Mouse (Mus musculus) limb, embryonic 11.5 days (tissue): Measurements from ENCODE around the gene Phkb. TPM values are rescaled to one million over a fixed set of nuclear protein-coding genes. Genes with fewer than 3 reads are reported as not detected.

Experiments used
- ATAC-seq: fragments of 200-750 bp; cut with Nextera tagmentation; 2 replicates; pipeline ENCODE4 v1.8.0; 2017; ENCODE audit warnings: low read depth; ENCODE audit not compliant: insufficient number of reproducible peaks, low FRiP score, low TSS enrichment
- DNase-seq: peaks from one replicate; pipeline ENCODE4 v3.0.0-alpha.2; 2015; ENCODE audit warnings: low spot score
- H3K27ac ChIP-seq: fragments of 300-500 bp; sonication (generic); replicated peaks from 2 replicates; pipeline ENCODE4 v1.5.1; 2014; ENCODE audit warnings: low read depth, mild to moderate bottlenecking, low read length
- H3K27me3 ChIP-seq: fragments of 300-500 bp; sonication (generic); 2 replicates; pipeline ENCODE4 v1.6.1; 2014; ENCODE audit warnings: mild to moderate bottlenecking, low read length, mixed read lengths; ENCODE audit not compliant: control insufficient read depth, insufficient read depth
- H3K36me3 ChIP-seq: fragments of 300-500 bp; sonication (generic); 2 replicates; pipeline ENCODE4 v1.6.1; 2014; ENCODE audit warnings: mild to moderate bottlenecking, low read length, moderate library complexity, mixed read lengths; ENCODE audit not compliant: control insufficient read depth, insufficient read depth
- H3K4me1 ChIP-seq: fragments of 300-500 bp; sonication (generic); 2 replicates; pipeline ENCODE4 v1.6.1; 2014; ENCODE audit warnings: low read length, mixed read lengths; ENCODE audit not compliant: control insufficient read depth, insufficient read depth
- H3K4me2 ChIP-seq: fragments of 300-500 bp; sonication (generic); 2 replicates; pipeline ENCODE4 v1.6.1; 2014; ENCODE audit warnings: low read depth, mild to moderate bottlenecking, moderate library complexity; ENCODE audit not compliant: severe bottlenecking
- H3K4me3 ChIP-seq: fragments of 300-500 bp; sonication (generic); 2 replicates; pipeline ENCODE4 v1.5.1; 2014; ENCODE audit warnings: low read depth, low read length
- H3K9ac ChIP-seq: fragments of 300-500 bp; sonication (generic); 2 replicates; pipeline ENCODE4 v1.6.1; 2014; ENCODE audit warnings: mild to moderate bottlenecking, low read length
- H3K9me3 ChIP-seq: fragments of 300-500 bp; sonication (generic); 2 replicates; pipeline ENCODE4 v1.6.1; 2016; ENCODE audit warnings: low read length; ENCODE audit not compliant: control insufficient read depth
- WGBS: fragments of 180-500 bp; shearing (Covaris S2); extraction: QIAGEN DNeasy Blood & Tissue Kit; methylation state at CpG from one replicate; pipeline ENCODE4 v1.1.7; 2014; 5-methylcytosine and 5-hydroxymethylcytosine counted together
- polyA plus RNA-seq: library from polyadenylated mRNA; unstranded; fragments of >200 nt; fragmentation: Nextera tagmentation; extraction: Ambion mirVana; gene quantifications from 2 replicates; pipeline ENCODE4 v1.2.1, GENCODE M21; 2014

Gene Phkb
- polyA plus RNA-seq, 1 experiment from 2014 or later: 55.8 TPM

DNA sequence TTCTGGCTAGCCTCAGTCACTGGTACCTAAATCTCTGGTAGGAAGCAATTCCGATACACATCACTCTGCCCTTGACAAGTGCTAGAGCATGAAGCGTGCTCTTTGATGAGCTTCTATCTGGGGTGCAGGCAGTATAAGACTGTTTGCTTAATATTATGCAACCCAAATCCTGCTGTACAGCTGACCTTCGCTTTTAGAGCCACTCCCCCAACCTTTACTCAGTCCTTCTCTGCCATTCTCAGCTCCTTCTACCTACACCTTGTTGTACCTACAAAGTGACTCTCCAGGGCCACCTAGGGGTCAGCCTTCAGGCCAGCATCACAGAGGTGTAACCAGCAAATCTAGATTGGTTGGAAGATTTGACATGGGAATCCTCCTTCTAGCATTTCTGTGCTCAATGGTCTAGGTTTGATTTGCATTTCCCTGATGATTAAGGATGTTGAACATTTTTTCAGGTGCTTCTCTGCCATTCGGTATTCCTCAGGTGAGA, 136.9 kb downstream of the Phkb start:
- no peak overlapping the region for H3K27ac ChIP-seq
- DNase-seq (no peak), ATAC-seq (no peak)
- no peak overlapping the region for H3K4me3 ChIP-seq
- H3K9me3 ChIP-seq: no peaks in the 10 kb centered on the region
- H3K36me3 ChIP-seq: no peaks in the 10 kb centered on the region
- H3K4me1 ChIP-seq: no peaks in the 10 kb centered on the region
- no peak overlapping the region for H3K4me2 ChIP-seq
- no peak overlapping the region for H3K9ac ChIP-seq
- 96% methylated on average over 4 of the region's 4 CpGs for WGBS
- H3K27me3 ChIP-seq: no peaks in the 10 kb centered on the region

DNA sequence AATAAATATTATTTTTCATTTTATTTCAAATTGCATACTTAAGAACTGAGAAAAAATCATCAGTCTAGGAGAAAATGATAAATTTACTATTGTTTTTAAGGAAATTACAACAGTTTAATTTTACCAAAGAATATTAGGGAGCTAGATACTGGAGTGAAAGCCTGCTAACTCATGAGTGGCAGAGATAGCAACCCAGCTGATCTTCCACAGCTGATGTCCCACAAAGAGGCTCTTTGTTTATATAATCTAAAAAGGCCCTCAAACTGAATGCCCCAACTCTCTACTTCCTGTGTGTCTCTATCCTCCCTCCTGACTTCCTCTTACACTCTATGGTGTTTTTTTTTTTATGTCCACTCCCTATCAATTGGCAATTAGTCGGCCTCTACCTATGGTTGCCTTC, 152.2 kb downstream of the Phkb start:
- WGBS: 89% methylated on average over 1 of the region's 1 CpGs
- H3K4me3 ChIP-seq: no peak overlapping the region
- no peak overlapping the region for H3K4me2 ChIP-seq
- no peaks in the 10 kb centered on the region for H3K4me1 ChIP-seq
- no peaks in the 10 kb centered on the region for H3K27me3 ChIP-seq
- no peaks in the 10 kb centered on the region for H3K9me3 ChIP-seq
- no peak for ATAC-seq
- no peaks in the 10 kb centered on the region for H3K36me3 ChIP-seq
- no peak for DNase-seq
- no peak overlapping the region for H3K9ac ChIP-seq
- H3K27ac ChIP-seq: no peak overlapping the region

DNA sequence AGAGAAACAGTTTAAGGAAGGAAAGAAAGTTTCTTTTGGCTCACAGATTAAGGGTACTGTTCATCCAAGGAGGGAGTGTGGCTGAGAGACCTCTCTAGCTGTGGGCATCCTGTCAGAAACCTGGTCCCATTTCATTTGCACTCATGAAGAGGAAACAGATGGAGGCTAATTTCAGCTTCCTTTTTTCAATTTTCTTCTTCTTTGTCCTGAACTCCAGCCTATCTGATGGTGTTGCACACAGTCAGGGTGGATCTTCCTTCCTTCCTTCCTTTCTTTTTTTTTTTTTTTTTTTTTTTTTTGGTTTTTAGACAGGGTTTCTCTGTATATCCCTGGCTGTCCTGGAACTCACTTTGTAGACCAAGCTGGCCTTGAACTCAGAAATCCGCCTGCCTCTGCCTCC, 152.9 kb downstream of the Phkb start:
- Histone ChIP-seq H3K27ac (no peak overlapping the region), H3K27me3 (no peaks in the 10 kb centered on the region), H3K4me1 (no peaks in the 10 kb centered on the region), H3K4me3 (no peak overlapping the region), H3K4me2 (no peak overlapping the region), H3K9me3 (no peaks in the 10 kb centered on the region), H3K9ac (no peak overlapping the region), H3K36me3 (no peaks in the 10 kb centered on the region)
- ATAC-seq: no peak
- DNase-seq: no peak
- WGBS: 93% methylated on average over 1 of the region's 1 CpGs

DNA sequence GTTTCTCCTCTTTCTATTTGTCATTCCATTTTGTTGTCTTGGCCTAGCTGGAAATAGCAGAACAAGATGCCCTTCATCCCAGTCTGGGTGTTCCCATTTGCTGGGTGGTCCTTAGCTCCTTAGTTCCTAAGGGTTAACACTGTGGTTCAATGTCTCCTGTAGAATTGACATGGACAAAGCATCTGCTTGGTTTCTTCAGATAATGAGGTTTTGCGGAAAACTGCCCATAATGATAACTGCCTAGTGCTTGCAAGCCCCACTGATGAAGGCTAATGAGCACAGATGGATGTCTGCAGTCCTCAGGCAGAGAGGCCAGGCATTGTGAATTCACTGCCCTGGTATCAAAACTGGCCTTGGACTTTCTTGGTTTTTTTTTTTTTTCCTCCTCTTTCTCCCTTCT, 155.2 kb downstream of the Phkb start:
- ATAC-seq (no peak), DNase-seq (no peak)
- Histone ChIP-seq H3K27me3 (no peaks in the 10 kb centered on the region), H3K4me3 (no peak overlapping the region), H3K27ac (no peak overlapping the region), H3K36me3 (no peaks in the 10 kb centered on the region), H3K4me1 (no peaks in the 10 kb centered on the region), H3K9ac (no peak overlapping the region), H3K9me3 (no peaks in the 10 kb centered on the region), H3K4me2 (no peak overlapping the region)
- 83% methylated on average over 1 of the region's 1 CpGs for WGBS

DNA sequence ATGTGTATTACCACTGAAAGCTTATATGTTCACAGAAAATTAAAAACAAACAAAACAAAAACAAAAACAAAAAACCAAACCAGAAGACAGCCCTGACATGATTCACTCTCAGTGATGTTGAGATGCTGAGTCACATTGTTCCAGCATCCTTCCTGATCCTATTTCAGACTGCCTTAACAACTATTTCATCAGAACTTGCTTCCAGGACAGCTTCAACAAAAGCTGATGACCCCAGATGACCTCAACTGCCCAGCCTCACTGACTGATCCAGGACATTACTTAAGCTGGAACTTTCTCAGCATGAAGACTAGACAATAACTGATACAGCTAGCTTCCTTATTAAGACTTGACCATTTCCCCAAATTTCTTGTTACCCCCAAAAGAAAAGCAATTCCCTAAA, 165.7 kb downstream of the Phkb start:
- DNase-seq (no peak), ATAC-seq (no peak)
- Histone ChIP-seq H3K27ac (no peak overlapping the region), H3K9ac (no peak overlapping the region), H3K4me3 (no peak overlapping the region), H3K36me3 (no peaks in the 10 kb centered on the region), H3K4me2 (no peak overlapping the region), H3K27me3 (no peaks in the 10 kb centered on the region), H3K9me3 (no peaks in the 10 kb centered on the region), H3K4me1 (no peaks in the 10 kb centered on the region)

DNA sequence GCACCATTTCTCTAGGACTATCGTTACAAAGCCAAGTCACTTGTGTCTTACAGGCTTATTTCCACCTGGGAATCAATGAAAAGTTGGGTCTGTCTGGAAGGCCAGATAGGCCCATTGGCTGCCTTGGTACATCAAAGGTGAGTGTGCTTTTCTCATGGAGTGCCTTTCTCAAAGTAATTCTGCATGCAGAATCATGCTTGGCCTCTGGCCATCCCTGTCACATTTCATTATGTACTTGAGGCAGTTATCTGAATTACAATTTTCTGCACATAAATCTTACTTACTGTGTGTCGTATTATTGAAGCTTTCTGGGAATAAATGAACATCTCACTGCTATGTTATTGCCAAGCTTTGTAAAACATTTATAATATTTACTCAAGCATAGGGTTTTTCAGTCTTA, 176.0 kb downstream of the Phkb start:
- H3K4me1 ChIP-seq: no peaks in the 10 kb centered on the region
- no peak overlapping the region for H3K9ac ChIP-seq
- H3K4me2 ChIP-seq: no peak overlapping the region
- H3K36me3 ChIP-seq: no peaks in the 10 kb centered on the region
- H3K27me3 ChIP-seq: no peaks in the 10 kb centered on the region
- no peak overlapping the region for H3K4me3 ChIP-seq
- DNase-seq (no peak), ATAC-seq (no peak)
- H3K9me3 ChIP-seq: no peaks in the 10 kb centered on the region
- 86% methylated on average over 2 of the region's 2 CpGs for WGBS
- no peak overlapping the region for H3K27ac ChIP-seq

DNA sequence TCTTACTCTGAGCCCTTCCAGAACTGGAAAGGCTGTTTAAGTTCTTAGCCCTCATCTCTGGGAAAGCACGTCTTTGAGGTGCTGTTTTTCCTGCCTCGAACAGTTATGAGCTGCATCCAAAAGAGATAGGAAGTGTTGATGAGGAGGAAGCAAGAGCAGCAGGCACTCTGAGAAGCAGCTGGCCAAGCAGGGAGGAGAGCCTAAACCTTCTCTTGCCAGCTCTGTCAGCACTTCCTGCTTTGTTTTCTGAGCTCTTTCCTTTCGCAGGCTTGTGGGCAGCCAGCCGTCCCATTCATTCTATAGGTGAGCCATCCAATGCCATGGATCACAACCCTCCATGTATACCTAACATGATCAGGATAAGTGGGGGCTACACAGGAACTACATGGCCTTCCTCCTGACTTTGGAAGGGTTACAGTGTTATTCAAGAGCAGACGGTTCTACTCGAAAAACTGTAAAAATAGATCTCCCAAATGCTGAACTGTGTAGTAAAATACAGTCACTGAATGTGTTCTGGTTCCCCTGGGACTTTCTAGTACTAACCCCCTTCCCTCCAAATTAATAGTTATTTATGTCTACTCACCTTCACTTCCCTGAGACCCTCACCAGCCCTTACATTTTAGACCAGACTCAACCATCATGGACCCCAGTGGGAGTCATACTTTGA, 188.0 kb downstream of the Phkb start:
- no peak overlapping the region for H3K9ac ChIP-seq
- no peaks in the 10 kb centered on the region for H3K9me3 ChIP-seq
- H3K4me3 ChIP-seq: no peak overlapping the region
- ATAC-seq: no peak
- H3K4me1 ChIP-seq: no peaks in the 10 kb centered on the region
- no peaks in the 10 kb centered on the region for H3K27me3 ChIP-seq
- no peaks in the 10 kb centered on the region; the same call in 1 of the 2 replicates for H3K36me3 ChIP-seq
- H3K27ac ChIP-seq: no peak overlapping the region
- WGBS: 82% methylated on average over 6 of the region's 6 CpGs
- DNase-seq: no peak
- no peak overlapping the region for H3K4me2 ChIP-seq

DNA sequence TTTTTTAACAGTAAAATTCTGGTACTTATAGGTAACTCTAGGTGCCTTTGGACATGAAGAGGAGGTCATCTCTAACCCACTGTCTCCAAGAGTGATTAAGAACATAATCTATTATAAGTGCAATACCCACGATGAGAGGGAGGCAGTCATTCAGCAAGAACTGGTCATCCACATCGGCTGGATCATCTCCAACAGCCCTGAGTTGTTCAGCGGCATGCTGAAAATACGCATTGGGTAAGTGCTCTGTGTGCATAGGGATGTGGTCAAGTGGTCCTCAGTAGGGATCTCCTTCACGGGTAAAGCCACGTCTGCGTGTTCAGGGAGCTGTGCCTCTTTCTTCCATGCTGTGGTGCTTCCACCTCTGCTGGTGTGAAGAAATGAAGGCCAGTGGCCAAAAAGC, 188.7 kb downstream of the Phkb start:
- H3K9ac ChIP-seq: no peak overlapping the region
- DNase-seq (no peak), ATAC-seq (no peak)
- no peaks in the 10 kb centered on the region for H3K4me1 ChIP-seq
- no peaks in the 10 kb centered on the region for H3K27me3 ChIP-seq
- H3K27ac ChIP-seq: no peak overlapping the region
- 95% methylated on average over 7 of the region's 7 CpGs for WGBS
- H3K4me3 ChIP-seq: no peak overlapping the region
- no peak overlapping the region for H3K4me2 ChIP-seq
- H3K9me3 ChIP-seq: no peaks in the 10 kb centered on the region
- H3K36me3 ChIP-seq: no peaks in the 10 kb centered on the region; the same call in 1 of the 2 replicates
